Mouse (Mus musculus) embryonic facial prominence, embryonic 14.5 days (tissue): ENCODE measurements at regions not wholly inside any gene's neighbourhood (a gene's known extent, or its start where the extent isn't known, plus 50 kb on each side); places are given as distances from the start of the nearest gene placed in this dataset.
"Not testable (repeated sequence)": the region's sequence is repeated elsewhere in the genome, so short reads cannot be mapped to it uniquely, and the experiment has no call there.

Source experiments
- ATAC-seq: fragments of 200-750 bp; cut with Nextera tagmentation; 2 replicates; pipeline ENCODE4 v1.8.0; 2017; ENCODE audit warnings: low read depth, moderate number of reproducible peaks, moderate TSS enrichment
- DNase-seq: peaks from one replicate; pipeline ENCODE4 v3.0.0-alpha.2; 2015; ENCODE audit warnings: low spot score
- H3K27ac ChIP-seq: fragments of 300-500 bp; sonication (generic); replicated peaks from 2 replicates; pipeline ENCODE4 v1.5.1; 2014; ENCODE audit warnings: low read depth, mild to moderate bottlenecking, low read length, moderate library complexity
- H3K27me3 ChIP-seq: fragments of 300-500 bp; sonication (generic); replicated peaks from 2 replicates; pipeline ENCODE4 v1.6.1; 2014; ENCODE audit warnings: low read length; ENCODE audit not compliant: control insufficient read depth, insufficient read depth
- H3K36me3 ChIP-seq: fragments of 300-500 bp; sonication (generic); 2 replicates; pipeline ENCODE4 v1.6.1; 2014; ENCODE audit warnings: low read length, mixed read lengths; ENCODE audit not compliant: control insufficient read depth, insufficient read depth
- H3K4me1 ChIP-seq: fragments of 300-500 bp; sonication (generic); 2 replicates; pipeline ENCODE4 v1.6.1; 2014; ENCODE audit warnings: antibody characterized with exemption, low read length; ENCODE audit not compliant: control insufficient read depth, insufficient read depth
- H3K4me2 ChIP-seq: fragments of 300-500 bp; sonication (generic); 2 replicates; pipeline ENCODE4 v1.6.1; 2014; ENCODE audit warnings: low read depth, mild to moderate bottlenecking, low read length, moderate library complexity, mixed read lengths
- H3K4me3 ChIP-seq: fragments of 300-500 bp; sonication (generic); 2 replicates; pipeline ENCODE4 v1.5.1; 2014; ENCODE audit warnings: low read depth, mild to moderate bottlenecking, low read length
- H3K9ac ChIP-seq: fragments of 300-500 bp; sonication (generic); 2 replicates; pipeline ENCODE4 v1.6.1; 2014; ENCODE audit warnings: low read depth, mild to moderate bottlenecking, low read length, moderate library complexity, mixed read lengths
- H3K9me3 ChIP-seq: fragments of 300-500 bp; sonication (generic); 2 replicates; pipeline ENCODE4 v1.6.1; 2016; ENCODE audit warnings: low read length; ENCODE audit not compliant: control insufficient read depth
- whole genome bisulfite sequencing: fragments of 180-500 bp; shearing (Covaris S2); extraction: QIAGEN DNeasy Blood & Tissue Kit; methylation state at CpG from one replicate; pipeline ENCODE4 v1.1.7; 2014; 5-methylcytosine and 5-hydroxymethylcytosine counted together

DNA sequence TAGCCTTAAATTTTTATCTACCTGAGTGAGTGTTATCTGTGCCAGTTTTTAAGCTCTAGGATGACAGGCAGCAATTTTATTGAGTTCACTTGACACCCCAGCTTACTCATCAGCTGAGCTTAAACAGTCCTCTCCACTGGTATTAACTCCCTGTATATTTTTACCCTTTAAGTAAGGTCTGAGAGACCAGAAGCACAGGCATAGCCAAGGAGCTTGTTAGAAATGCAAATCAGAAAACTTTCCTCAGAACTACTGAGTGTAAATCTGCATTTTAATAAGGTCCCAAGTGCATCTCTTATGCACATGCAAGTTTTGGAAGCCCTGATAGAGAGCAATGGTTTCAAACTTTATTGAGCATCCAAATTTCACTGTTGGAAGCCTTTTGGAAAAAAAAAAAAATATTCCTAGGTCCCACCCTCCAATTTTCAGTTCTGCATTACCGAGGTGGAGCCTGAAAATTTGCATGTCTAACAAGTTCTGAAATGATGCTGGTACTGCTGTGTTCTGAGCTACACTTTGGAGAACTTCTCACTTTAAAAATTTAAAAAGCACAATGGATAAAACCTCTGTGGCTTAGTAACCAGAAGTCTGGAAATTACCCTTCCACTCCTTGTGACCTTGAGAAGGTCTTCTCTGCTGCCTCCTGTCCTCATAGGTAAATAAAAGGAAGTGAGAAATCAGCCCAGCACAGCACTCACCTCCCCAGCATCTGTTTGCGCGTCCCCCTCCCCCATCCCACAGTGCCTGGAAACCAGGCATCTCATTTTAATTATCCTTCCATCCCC, 226.0 kb downstream of the Cd47 start:
- Histone ChIP-seq H3K36me3 (no peaks in the 10 kb centered on the region), H3K4me2 (no peak overlapping the region), H3K4me3 (no peak overlapping the region), H3K4me1 (peaks cover 8% of the 10 kb centered on the region), H3K27ac (no peak overlapping the region), H3K27me3 (no peaks in the 10 kb centered on the region), H3K9ac (no peak overlapping the region), H3K9me3 (no peaks in the 10 kb centered on the region)
- WGBS, result 6% methylated on average over 3 of the region's 3 CpGs
- ATAC-seq (no peak), DNase-seq (no peak)

DNA sequence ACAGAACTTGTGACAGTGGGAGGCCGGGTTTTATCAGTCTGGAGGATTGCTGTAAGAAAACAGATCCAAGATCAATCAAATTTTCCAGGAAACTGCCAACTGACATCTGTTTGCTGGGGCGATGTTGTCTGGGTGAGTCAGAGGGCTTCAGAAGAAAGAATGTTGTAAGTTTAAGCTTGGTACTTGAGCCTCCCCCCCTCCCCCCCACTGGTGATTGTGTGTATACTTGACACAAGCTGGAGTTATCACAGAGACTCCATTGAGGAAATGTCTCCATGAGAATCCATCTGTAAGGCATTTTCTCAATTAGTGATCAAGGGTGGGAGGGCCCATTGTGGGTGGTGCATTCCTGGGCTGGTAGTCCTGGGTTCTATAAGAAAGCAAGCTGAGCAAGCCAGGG, 226.9 kb downstream of the Cd47 start:
- DNase-seq (peak; percentile 32), ATAC-seq (no peak)
- H3K4me1 ChIP-seq, result peaks cover 8% of the 10 kb centered on the region
- H3K27ac ChIP-seq, result no peak overlapping the region
- H3K36me3 ChIP-seq, result no peaks in the 10 kb centered on the region
- H3K4me2 ChIP-seq, result no peak overlapping the region
- WGBS, result 15% methylated on average over 2 of the region's 2 CpGs
- no peak overlapping the region for H3K9ac ChIP-seq
- H3K4me3 ChIP-seq, result no peak overlapping the region
- H3K27me3 ChIP-seq, result no peaks in the 10 kb centered on the region
- H3K9me3 ChIP-seq, result no peaks in the 10 kb centered on the region

DNA sequence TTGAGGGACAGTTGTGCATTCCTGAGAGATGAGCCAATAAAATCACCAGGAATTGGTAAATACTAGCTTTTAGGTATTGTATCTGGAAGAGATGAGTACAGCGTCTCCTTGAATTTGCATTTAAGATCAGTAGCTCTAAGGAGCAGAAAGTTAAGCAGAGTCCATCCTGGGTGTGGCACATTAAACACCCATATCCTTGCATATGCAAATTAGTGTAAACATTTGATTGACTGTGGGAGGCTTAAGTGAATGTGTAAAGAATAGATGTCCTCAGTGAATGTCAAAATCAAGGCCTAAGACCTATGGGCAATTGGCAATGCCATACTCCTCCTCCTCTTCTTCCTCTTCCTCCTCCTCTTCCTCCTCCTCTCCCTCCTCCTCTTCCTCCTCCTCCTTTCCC, 229.4 kb downstream of the Cd47 start:
- H3K27me3 ChIP-seq, result no peaks in the 10 kb centered on the region
- no peak overlapping the region for H3K4me3 ChIP-seq
- no peak overlapping the region for H3K9ac ChIP-seq
- H3K27ac ChIP-seq, result no peak overlapping the region
- DNase-seq (no peak), ATAC-seq (no peak)
- H3K4me2 ChIP-seq, result no peak overlapping the region
- peaks cover 8% of the 10 kb centered on the region for H3K4me1 ChIP-seq
- H3K9me3 ChIP-seq, result no peaks in the 10 kb centered on the region
- no peaks in the 10 kb centered on the region for H3K36me3 ChIP-seq
- 77% methylated on average over 1 of the region's 1 CpGs for WGBS

DNA sequence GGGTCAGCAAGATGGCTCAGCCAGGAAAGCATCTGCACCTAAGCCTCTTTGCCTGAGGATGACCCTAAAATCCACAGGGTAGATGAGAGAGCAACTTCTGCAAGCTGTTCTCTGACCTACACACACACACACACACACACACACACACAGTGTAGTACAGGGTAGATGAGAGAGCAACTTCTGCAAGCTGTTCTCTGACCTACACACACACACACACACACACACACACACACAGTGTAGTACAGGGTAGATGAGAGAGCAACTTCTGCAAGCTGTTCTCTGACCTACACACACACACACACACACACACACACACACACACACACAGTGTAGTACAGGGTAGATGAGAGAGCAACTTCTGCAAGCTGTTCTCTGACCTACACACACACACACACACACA, 230.0 kb downstream of the Cd47 start:
- not testable (repeated sequence) for DNase-seq, H3K36me3 ChIP-seq, H3K4me2 ChIP-seq, H3K9ac ChIP-seq, H3K27me3 ChIP-seq, H3K27ac ChIP-seq, H3K4me3 ChIP-seq, H3K9me3 ChIP-seq, H3K4me1 ChIP-seq
- ATAC-seq, result peak; percentile 53; the same call in 1 of the 2 replicates

DNA sequence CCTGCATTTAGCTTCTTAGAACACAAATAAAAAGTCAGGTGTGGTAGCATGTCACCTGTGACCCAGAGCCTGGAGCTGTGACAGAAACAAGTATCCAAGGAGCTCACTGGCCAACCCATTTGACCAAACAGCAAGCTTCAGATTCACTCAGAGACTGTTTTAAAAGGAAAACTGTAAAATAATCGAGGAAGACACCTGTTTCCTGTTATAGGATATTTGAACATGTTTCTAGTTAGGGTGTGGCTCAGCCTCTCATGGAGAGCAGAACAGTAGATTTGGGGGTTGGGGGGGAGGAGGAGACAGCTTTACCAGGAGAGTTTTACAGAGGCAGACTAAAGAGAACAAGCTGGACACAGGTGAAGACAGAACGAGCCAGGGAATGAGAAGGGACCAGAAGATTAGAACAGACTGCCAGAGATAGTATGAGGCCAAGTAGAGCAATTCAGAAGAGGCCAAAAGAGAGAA, 230.6 kb downstream of the Cd47 start:
- 24% methylated on average over 2 of the region's 2 CpGs for WGBS
- H3K27ac ChIP-seq, result no peak overlapping the region
- no peak overlapping the region for H3K4me2 ChIP-seq
- no peak overlapping the region for H3K9ac ChIP-seq
- H3K27me3 ChIP-seq, result no peaks in the 10 kb centered on the region
- ATAC-seq, result no peak
- DNase-seq, result peak; percentile 54
- H3K9me3 ChIP-seq, result no peaks in the 10 kb centered on the region
- H3K4me1 ChIP-seq, result peaks cover 8% of the 10 kb centered on the region
- no peaks in the 10 kb centered on the region for H3K36me3 ChIP-seq
- H3K4me3 ChIP-seq, result no peak overlapping the region

DNA sequence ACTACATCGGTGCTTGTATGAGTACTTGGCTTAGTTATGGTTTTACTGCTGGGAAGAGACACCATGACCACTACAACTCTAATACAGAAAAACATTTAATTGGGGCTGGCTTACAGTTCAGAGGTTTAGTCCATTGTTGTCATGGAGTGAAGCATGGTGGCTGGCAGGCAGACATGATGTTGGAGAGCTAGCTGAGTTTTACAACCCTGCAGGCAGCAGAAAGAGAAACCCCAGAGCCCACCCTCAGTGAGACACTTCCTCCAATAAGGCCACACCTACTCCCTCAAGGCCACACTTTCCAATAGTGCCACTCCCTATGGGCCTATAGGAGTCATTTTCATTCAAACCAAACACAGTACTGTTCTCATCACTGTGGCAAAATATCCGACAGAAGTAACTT, 232.5 kb downstream of the Cd47 start:
- H3K27me3 ChIP-seq, result no peaks in the 10 kb centered on the region
- H3K27ac ChIP-seq, result no peak overlapping the region
- no peak for DNase-seq
- H3K4me1 ChIP-seq, result no peaks in the 10 kb centered on the region
- H3K9me3 ChIP-seq, result no peaks in the 10 kb centered on the region
- 71% methylated on average over 2 of the region's 2 CpGs for WGBS
- no peak overlapping the region for H3K9ac ChIP-seq
- H3K4me3 ChIP-seq, result no peak overlapping the region
- H3K4me2 ChIP-seq, result no peak overlapping the region
- no peak for ATAC-seq
- H3K36me3 ChIP-seq, result no peaks in the 10 kb centered on the region

DNA sequence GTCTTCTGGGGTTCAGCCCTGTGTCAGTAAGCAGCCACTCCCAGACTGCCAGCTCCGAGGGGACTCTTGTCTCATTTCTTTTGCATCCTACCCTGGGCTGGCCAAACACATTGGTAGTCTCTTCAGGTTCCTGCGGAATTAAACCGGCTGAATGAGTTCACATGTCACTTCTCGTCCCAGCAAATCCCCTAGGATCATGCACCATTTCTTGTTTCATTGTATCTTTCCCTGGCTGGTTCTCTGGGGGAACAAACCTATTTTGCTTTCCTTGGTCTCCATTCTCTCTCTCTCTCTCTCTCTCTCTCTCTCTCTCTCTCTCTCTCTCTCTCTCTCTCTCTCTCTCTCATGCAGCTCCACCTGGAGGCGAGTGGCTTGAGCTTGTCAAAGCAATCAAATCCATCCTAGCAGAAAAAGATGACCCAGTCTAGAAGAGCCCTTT, 236.0 kb downstream of the Cd47 start:
- no peaks in the 10 kb centered on the region for H3K27me3 ChIP-seq
- H3K27ac ChIP-seq, result no peak overlapping the region
- no peaks in the 10 kb centered on the region for H3K36me3 ChIP-seq
- peak; percentile 72 for ATAC-seq
- peak; percentile 47 for DNase-seq
- H3K4me1 ChIP-seq, result no peaks in the 10 kb centered on the region
- H3K4me3 ChIP-seq, result no peak overlapping the region
- H3K4me2 ChIP-seq, result no peak overlapping the region
- no peaks in the 10 kb centered on the region for H3K9me3 ChIP-seq
- 39% methylated on average over 5 of the region's 5 CpGs for WGBS
- H3K9ac ChIP-seq, result no peak overlapping the region

DNA sequence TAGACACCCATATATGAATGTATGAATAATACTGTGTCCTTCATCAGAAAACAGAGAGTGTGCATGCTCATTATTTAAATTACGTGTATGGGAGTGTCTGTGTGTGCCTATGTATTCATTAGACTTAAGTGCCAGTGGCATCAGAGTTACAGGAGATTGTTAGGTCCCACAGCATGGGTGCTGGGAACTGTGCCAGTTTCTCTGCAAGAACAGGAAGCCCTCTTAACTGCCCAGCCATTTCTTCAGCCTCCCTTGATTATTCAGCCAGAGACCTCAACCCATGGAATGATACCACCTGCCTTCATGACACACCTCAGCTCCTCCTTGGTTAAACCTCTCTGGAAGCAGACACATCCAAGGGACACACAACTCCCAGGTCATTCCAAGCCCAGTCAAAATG, 243.8 kb downstream of the Cd47 start:
- no peaks in the 10 kb centered on the region for H3K4me1 ChIP-seq
- DNase-seq (no peak), ATAC-seq (no peak)
- H3K9me3 ChIP-seq, result no peaks in the 10 kb centered on the region
- no peak overlapping the region for H3K27ac ChIP-seq
- no peak overlapping the region for H3K4me3 ChIP-seq
- H3K9ac ChIP-seq, result no peak overlapping the region
- no peaks in the 10 kb centered on the region for H3K36me3 ChIP-seq
- WGBS, result 79% methylated on average over 1 of the region's 1 CpGs
- H3K27me3 ChIP-seq, result no peaks in the 10 kb centered on the region
- no peak overlapping the region for H3K4me2 ChIP-seq
